Mouse (Mus musculus): ENCODE measurements around the gene Dnaaf1.

The Dnaaf1 gene

GRCm38 (mm10) chr8:119574437-119575365, at the start of gene Dnaaf1, which contains the start of gene Hsdl1:
Gene Dnaaf1 (plus strand): TSS chr8:119575235.
Gene Hsdl1 (minus strand): TSS chr8:119575183.
- peak; percentile 93 for DNase-seq (ENCODE audit: low spot score)

DNA sequence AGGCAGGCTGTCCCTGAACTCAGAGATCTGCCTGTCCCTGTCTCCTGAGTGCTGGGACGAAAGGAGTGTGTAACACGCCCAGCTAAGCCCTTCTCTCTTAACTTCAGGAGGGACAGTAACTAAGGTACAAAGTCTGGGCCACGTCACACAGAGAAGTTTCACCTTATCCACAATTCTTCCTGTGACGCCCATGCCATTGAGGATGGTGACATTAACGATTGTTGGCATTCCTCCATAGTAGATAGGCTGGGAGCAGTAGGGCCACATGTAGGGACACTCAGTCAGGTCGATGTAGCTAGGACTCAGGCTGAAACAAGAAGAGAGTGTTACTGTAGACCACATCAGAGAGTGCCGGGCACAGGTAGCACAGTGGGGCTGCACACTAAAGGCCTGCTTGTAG, 46.3 kb upstream of the Dnaaf1 start:
- no peak for DNase-seq (ENCODE audit: low spot score)

- no peak for DNase-seq (ENCODE audit: low spot score)
These were observed 44.1 kb upstream of the Dnaaf1 start for GRCm38 (mm10) chr8:119530937-119531336.

DNA sequence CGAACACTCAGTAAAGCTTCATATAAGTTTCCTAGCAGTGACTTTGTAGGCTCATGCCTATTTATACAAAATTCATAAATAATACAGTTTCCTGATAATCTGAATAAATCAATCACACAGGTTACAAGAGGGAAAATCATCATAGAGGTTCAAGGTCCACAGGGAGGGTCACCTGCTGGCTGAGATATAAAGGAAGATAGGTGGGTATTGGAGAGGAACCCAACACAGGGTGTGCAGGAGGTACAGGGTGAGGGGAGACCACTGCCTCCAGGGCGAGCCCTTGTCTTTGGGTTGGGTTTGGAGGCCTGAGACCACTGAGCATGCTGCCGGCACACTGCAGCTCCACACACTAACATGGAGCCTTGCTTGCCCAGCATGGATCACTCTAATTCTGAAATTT, 43.6 kb upstream of the Dnaaf1 start:
- no peak for DNase-seq (ENCODE audit: low spot score)

DNA sequence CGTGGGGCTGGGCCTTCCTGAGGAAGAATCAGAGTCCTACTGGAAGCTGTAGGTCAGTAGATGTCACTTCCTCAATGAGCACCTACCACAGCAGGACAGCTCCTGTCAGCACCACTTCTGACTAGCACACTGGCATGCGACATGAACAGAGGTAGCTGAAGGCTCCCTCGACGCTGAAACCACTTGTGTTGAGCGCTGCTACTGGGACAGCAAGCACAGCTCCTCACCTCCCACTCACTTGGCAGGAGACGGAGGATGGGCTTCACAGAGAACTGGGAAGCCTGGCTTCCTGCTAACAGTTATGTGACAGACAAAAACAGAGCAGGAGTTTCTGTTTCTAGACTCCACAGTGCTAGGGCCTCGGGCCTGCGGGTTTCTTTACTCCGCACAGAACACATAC, 43.1 kb upstream of the Dnaaf1 start:
- no peak for DNase-seq (ENCODE audit: low spot score)

- no peak for DNase-seq (ENCODE audit: low spot score)
These were observed 30.4 kb upstream of the Dnaaf1 start for GRCm38 (mm10) chr8:119544606-119545005.

GRCm38 (mm10) chr8:119545180-119545579, 29.9 kb upstream of the Dnaaf1 start:
- DNase-seq (ENCODE audit: low spot score) = no peak

- DNase-seq (ENCODE audit: low spot score) = no peak
These were observed 29.2 kb upstream of the Dnaaf1 start for GRCm38 (mm10) chr8:119545791-119546190.

GRCm38 (mm10) chr8:119547019-119547691, 27.9 kb upstream of the Dnaaf1 start:
- DNase-seq (ENCODE audit: low spot score) = no peak

DNA sequence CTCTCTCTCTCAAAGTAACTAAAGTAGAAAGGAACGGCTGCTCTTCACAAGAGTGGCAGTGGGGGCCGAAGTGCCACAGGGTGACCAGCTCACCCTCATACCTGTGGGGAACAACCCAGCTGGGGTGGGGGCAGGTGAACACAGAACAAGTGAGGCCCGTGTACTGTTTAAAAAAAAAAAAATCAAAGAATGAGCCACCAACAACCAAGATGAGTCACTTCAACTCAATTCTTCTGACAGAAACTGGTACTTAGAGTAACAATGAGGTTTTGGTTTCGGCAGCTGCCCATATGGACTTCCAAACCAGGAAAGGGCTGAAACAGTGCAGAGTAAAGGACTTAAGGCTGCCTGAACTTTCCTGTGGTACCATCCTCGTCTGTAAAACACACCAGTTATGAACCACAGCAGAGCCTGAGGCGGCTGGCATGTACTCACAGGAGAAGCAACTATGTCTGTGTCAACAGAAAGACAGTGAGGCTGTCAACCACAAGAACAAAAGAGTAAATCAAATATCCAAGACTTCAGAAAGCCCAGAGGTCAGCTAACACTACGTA, 26.4 kb upstream of the Dnaaf1 start:
- no peak for DNase-seq (ENCODE audit: low spot score)

DNA sequence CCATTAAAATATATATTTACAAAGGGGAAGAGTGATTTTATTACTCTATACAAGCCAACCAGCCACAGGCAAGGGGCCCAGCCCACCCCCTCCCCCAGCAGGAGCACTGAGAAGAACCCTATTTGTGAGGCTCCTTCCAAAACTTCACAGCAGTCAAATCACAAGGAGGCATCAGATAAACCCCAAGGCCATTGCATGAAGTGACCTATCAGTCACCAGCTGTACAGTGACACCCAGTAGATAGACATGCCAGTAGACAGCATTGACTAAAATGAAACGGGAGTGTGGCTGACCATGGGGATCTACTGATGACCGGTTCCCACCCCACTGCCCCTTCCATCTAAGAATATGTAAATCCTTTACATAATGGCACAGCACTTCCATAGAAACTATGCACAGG, 22.1 kb upstream of the Dnaaf1 start:
- no peak for DNase-seq (ENCODE audit: low spot score)

DNA sequence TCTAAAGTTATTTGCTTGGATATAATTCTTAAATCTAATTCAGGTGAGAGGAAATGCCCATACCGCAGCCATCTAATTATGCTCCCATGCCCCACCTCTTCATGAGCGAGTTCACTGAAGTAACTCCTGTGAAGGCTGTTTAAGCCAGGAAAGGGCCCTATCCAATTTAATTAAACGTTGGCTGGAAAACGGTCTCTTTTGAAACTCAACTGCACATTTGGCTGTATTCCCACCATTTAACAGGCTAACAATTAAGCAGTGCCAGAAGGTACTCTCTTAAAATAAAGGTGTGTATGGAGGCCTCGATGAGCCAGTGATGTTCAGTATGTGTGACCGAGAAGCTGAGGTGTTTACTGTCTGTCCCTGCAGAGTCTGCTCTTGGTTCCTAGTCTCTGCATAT, 19.2 kb upstream of the Dnaaf1 start:
- no peak for DNase-seq (ENCODE audit: low spot score)

GRCm38 (mm10) chr8:119557132-119557531, 17.9 kb upstream of the Dnaaf1 start:
- no peak for DNase-seq (ENCODE audit: low spot score)

DNA sequence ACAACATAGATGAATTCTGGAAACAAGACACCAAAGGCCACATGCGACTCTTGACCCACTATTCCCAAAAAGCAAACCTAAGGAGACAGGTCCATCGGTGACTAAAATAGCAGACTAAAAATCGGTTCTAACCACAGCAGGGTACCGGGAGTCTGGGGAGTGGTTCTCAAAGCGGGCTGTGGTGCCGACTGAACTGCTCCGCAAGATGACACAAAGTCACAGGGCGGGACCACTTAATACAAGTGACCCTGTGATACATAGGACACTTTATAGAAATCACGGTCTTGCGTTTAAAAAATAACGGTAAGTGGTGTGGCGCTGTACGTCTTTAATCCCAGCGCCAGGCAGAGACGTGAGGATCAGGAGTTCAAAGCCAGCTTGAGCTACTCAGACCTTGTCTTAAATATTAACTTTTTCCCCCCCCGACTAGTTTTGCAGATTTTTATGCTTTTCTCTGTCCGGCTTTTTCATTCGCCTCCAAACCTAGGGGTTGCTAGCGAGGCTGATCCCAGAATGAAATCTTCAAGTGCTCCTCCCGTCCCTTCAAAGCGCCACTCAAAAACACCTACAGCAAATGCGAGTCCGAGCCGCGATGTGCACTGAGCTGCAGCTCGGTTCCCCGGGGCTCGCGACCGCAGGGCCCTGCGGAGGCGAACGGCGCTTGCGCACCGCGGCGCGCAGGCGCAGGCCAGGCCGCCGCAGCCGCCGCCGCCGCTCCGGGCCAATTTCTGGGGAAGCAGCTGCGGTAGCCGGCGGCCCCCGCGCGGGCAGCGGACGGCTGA, 17.0 kb upstream of the Dnaaf1 start:
- DNase-seq (ENCODE audit: low spot score) = peak; percentile 84

DNA sequence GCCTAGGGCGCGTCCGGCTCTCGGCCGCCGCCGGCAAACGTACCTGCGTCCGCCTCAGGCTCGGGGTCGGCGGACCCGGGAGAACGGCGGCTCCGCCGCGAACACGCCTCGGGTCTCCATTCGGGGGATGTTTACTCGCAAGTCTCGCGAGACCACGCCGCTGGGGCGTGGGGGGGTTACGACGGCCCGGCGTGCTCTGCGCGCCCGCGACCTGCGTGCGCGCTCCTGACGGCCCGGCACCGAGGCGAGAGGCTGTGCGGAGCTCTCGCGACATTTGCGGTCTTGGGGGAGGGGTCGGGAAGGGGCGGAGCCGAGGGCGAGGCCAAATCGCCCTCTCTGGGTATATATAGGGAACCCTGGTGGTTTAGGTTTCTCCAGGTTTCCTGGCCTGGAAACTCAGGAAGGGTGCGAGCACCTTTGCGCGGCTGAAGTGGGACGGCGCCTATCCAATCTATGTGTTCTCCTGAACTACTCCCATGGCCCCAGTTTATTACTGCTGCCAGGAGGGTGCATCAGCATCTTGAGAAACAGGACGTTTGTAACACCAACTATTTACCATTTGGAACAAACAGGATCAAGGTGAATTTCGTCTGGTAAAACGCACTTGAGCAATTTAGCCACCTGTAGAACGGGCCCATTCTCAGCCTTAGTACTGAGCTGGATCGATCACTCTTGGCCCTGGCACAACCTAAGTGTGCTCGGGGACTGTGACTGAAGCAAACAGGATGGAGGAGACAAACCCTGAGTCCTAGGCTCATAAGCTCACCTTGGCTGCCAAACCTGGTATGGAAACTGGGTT, 16.2 kb upstream of the Dnaaf1 start, which contains the start of gene Mbtps1:
Gene Mbtps1, minus strand, starts transcription at position 133 of the 799 bp plus-strand sequence.
- peak; percentile 96 for DNase-seq (ENCODE audit: low spot score)

- no peak for DNase-seq (ENCODE audit: low spot score)
These were observed 15.7 kb upstream of the Dnaaf1 start for GRCm38 (mm10) chr8:119559402-119559720.

DNA sequence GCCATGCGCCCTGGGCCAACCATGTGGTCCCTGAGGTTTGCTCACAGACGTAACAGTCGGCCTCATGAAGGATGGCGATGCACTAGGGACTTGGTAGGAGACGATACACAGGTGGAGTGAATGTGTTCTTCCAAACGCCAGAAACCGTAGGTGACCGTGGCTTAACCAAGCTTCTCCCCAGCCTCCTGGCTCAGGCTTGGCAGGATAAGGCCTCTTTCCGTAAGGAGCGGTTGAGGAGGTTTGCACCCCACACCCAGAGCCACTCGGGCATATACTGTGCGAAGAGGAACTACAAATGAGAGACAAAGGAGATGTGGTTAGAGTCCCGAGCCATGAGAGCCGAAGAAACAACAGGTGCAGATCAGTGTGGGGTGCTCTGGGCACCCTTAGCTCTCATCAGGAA, 11.2 kb upstream of the Dnaaf1 start:
- DNase-seq (ENCODE audit: low spot score) = no peak

- DNase-seq (ENCODE audit: low spot score) = no peak
These were observed 8.7 kb upstream of the Dnaaf1 start for GRCm38 (mm10) chr8:119566367-119566766.

- no peak for DNase-seq (ENCODE audit: low spot score)
These were observed 6.8 kb upstream of the Dnaaf1 start for GRCm38 (mm10) chr8:119568251-119568650.

GRCm38 (mm10) chr8:119568951-119569350, 6.1 kb upstream of the Dnaaf1 start:
- DNase-seq (ENCODE audit: low spot score) = no peak

DNA sequence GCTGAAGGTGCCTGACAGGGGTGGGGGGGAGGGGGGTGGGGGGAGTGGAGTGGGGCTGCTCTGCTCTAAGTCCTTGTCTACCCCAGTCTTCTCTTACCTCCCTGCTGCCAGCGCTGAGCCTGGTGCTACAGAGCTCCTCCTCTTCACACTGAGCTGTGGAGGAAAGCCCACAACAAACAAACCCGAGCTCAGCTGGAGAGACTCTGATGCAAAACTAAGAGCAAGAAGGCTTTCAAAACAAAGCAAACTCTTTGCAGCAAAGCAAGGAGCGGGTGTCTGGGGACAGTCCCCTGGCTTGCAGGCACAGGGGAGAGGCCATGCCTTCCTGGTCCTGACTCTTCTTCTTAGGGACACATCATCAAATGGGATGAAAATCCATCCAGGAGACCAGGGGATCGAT, 5.2 kb upstream of the Dnaaf1 start:
- DNase-seq (ENCODE audit: low spot score) = no peak

Measured in retina, embryonic 14.5 days (tissue).